Mouse (Mus musculus): ENCODE measurements around the gene Gli1.

DNA sequence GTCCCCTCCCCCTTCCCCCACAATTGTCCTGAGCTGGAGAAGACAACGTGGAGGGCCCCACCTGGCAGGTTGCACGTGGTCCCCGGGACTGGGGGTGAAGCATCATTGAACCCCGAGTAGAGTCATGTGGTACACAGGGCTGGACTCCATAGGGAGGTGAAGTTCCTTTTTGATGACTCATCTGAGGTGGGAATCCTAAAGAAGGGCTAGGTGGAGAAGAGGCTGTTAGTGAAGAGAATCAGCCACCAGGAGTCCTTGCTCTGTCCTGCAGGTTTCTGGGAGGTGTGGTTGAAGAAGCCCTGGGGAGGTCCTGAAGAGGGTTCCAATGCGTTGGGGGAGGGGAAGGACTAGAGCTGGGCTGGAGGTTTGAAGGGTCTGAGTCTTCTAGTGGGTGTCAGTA, 4.8 kb downstream of the Gli1 start:
- TF ChIP-seq POLR2A (IDR thresholded peaks at IDR 0.05; ENCODE audit: insufficient read length, low read depth) = no peak
- TF ChIP-seq USF1 (IDR thresholded peaks at IDR 0.05; ENCODE audit: low read depth) = no peak
- TF ChIP-seq POLR2AphosphoS2 (IDR thresholded peaks at IDR 0.05; ENCODE audit: insufficient read length, low read depth) = no peak
- no peak for TF ChIP-seq MAX (IDR thresholded peaks at IDR 0.05; ENCODE audit: low read depth)
- no peak for TF ChIP-seq TCF12 (IDR thresholded peaks at IDR 0.05; ENCODE audit: insufficient read depth, poor library complexity, severe bottlenecking)
- TF ChIP-seq CEBPB (IDR thresholded peaks at IDR 0.05; ENCODE audit: insufficient read depth, poor library complexity, severe bottlenecking) = no peak
- no peak for TF ChIP-seq REST (IDR thresholded peaks at IDR 0.05; ENCODE audit: insufficient read depth, insufficient read length)
- no peak for TF ChIP-seq TCF3 (IDR thresholded peaks at IDR 0.05; ENCODE audit: insufficient read length, low read depth)
- no peak for TF ChIP-seq E2F4 (IDR thresholded peaks at IDR 0.05; ENCODE audit: insufficient read depth)
- no peak for TF ChIP-seq MYOD1 (IDR thresholded peaks at IDR 0.05; ENCODE audit: control insufficient read depth in 1 of 3, insufficient read length in 2 of 3, low read depth in 2 of 3)

All from myocyte (in vitro differentiated cells).